In the genomic region with DNA sequence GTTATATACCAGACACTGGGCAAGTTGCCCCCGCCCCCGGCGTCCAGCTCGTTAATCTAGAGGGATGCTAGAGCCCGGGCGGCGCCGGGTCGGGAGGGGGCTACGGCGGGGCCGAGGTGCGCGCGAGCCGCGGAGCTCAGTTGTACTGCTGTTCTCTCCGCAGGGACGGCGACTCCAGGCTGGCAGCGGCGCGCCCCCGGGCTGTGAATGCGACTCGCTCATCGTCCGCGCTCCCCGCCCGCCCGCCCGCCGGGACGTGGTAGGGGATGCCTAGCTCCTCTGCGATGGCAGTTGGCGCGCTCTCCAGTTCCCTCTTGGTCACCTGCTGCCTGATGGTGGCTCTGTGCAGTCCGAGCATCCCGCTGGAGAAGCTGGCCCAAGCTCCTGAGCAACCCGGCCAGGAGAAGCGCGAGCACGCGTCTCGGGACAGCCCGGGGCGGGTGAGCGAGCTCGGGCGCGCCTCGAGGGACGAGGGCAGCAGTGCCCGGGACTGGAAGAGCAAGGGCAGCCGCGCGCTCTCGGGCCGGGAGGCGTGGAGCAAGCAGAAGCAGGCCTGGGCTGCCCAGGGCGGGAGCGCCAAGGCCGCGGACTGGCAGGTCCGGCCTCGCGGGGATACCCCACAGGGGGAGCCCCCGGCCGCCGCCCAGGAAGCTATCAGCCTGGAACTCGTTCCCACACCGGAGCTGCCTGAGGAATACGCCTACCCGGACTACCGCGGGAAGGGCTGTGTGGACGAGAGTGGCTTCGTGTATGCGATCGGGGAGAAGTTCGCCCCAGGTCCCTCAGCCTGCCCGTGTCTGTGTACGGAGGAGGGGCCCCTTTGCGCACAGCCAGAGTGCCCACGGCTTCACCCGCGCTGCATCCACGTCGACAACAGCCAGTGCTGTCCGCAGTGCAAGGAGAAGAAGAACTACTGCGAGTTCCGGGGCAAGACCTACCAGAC, we compare ENCODE assay signal across 8 mouse cellular contexts. TPM values are rescaled to one million over a fixed set of nuclear protein-coding genes. Genes with fewer than 3 reads are reported as not detected.
DNase-seq lines count a peak whose midpoint lies in the region; ATAC-seq lines count a peak whose summit lies in the region.

No protein-coding gene starts in this region.

- H3K4me3 ChIP-seq in heart, embryonic 15.5 days, result peak overlapping the region; percentile 49
- peak overlapping the region; percentile 55 for H3K4me3 ChIP-seq in forebrain, embryonic 13.5 days

- peak overlapping the region; percentile 84 for H3K4me2 ChIP-seq in heart, embryonic 15.5 days
- peak overlapping the region; percentile 95 for H3K4me2 ChIP-seq in forebrain, embryonic 13.5 days

- WGBS in heart, embryonic 15.5 days, result under 1% methylated on average over 92 of the region's 93 CpGs
- under 1% methylated on average over 85 of the region's 93 CpGs for WGBS in forebrain, embryonic 13.5 days

- no peak overlapping the region for H3K9ac ChIP-seq in heart, embryonic 15.5 days
- H3K9ac ChIP-seq in forebrain, embryonic 13.5 days, result peak overlapping the region; percentile 65

- ATAC-seq in heart, embryonic 15.5 days (replicated peaks; ENCODE audit: insufficient number of reproducible peaks, insufficient read depth, low FRiP score, low read depth), result peak; percentile 36; the same call in 1 of the 2 replicates
- ATAC-seq in forebrain, embryonic 13.5 days, result peak; percentile 69

- no peaks in the 10 kb centered on the region for H3K36me3 ChIP-seq in heart, embryonic 15.5 days
- H3K36me3 ChIP-seq in forebrain, embryonic 13.5 days (ENCODE audit: poor library complexity, severe bottlenecking), result no peaks in the 10 kb centered on the region

- H3K27me3 ChIP-seq in heart, embryonic 15.5 days, result peaks cover 68% of the 10 kb centered on the region
- H3K27me3 ChIP-seq in forebrain, embryonic 13.5 days, result peaks cover 92% of the 10 kb centered on the region

- H3K9me3 ChIP-seq in heart, embryonic 15.5 days (replicated peaks), result no peaks in the 10 kb centered on the region
- H3K9me3 ChIP-seq in forebrain, embryonic 13.5 days (replicated peaks), result no peaks in the 10 kb centered on the region

- no peak for DNase-seq in heart, adult 11 months
- DNase-seq in brain, adult 2 months (ENCODE audit: low read depth, low spot score), result peak; percentile 47
- DNase-seq in layer of hippocampus, postnatal 36 days, result peak; percentile 7 to 21
- DNase-seq in neural tube, embryonic 10.5 days (ENCODE audit: extremely low spot score, low spot score), result peak; percentile 77
- DNase-seq in B cell, adult 2 months, result no peak
- DNase-seq in thymus, postnatal 0 days (ENCODE audit: low spot score), result no peak

- no peak overlapping the region for H3K27ac ChIP-seq in heart, embryonic 15.5 days
- no peak overlapping the region for H3K27ac ChIP-seq in forebrain, embryonic 13.5 days

- peaks cover 27% of the 10 kb centered on the region for H3K4me1 ChIP-seq in heart, embryonic 15.5 days (replicated peaks)
- H3K4me1 ChIP-seq in forebrain, embryonic 13.5 days, result peaks cover 34% of the 10 kb centered on the region

RNA-seq across cellular contexts. Expression of gene Vwc2, which starts 1.9 kb away (rescaled TPM):
- 0.86 and 1.0 TPM in 2 replicates for polyA plus RNA-seq in heart, embryonic 15.5 days (2015; fragmentation: Nextera tagmentation; extraction: Ambion mirVana)
- 1.6 and 2.8 TPM in 2 replicates for polyA plus RNA-seq in forebrain, embryonic 13.5 days (2015; fragmentation: Nextera tagmentation; extraction: Ambion mirVana)
- total RNA-seq in layer of hippocampus, postnatal 36 days (2021), result 1 to 10 TPM; 5.0 to 6.0 TPM
- polyA plus RNA-seq in thymus, postnatal 0 days (2015; fragmentation: Nextera tagmentation; extraction: Ambion mirVana), result 0.06 and 0.12 TPM in 2 replicates

Comparison
In these comparisons a context has a peak if more than half of its experiments do, and no peak if none do; other contexts are left out.
1. DNase-seq: peak in brain, adult 2 months (single experiment), layer of hippocampus, postnatal 36 days (2 of 2) and neural tube, embryonic 10.5 days (single experiment); none in heart, adult 11 months (single experiment), B cell, adult 2 months (0 of 2) and thymus, postnatal 0 days (single experiment).